Mouse (Mus musculus): ENCODE data around the gene Trmt10c.
A peak's percentile ranks its signal among the peaks of the same experiment; 100 is the strongest.
"Not testable (repeated sequence)": the region's sequence is repeated elsewhere in the genome, so short reads cannot be mapped to it uniquely, and the experiment has no call there.

The Trmt10c gene

GRCm38 (mm10) chr16:56037138-56038010, at the start of gene Trmt10c:
TSS of gene Trmt10c (minus strand) at chr16:56037819.
- peak; percentile 90 to 94 for DNase-seq (ENCODE audit: low spot score in 2 of 2)

GRCm38 (mm10) chr16:56086336-56086735, 48.7 kb upstream of the Trmt10c start:
- DNase-seq (ENCODE audit: low spot score in 2 of 2): no peak

- no peak for DNase-seq (ENCODE audit: low spot score in 2 of 2)
These were observed 44.1 kb upstream of the Trmt10c start for GRCm38 (mm10) chr16:56081691-56082090.

GRCm38 (mm10) chr16:56079419-56079818, 41.8 kb upstream of the Trmt10c start:
- no peak for DNase-seq (ENCODE audit: low spot score in 2 of 2)

GRCm38 (mm10) chr16:56076121-56076869, 38.7 kb upstream of the Trmt10c start:
- DNase-seq (ENCODE audit: low spot score in 2 of 2): no peak

GRCm38 (mm10) chr16:56075222-56076111, 37.8 kb upstream of the Trmt10c start:
- DNase-seq (ENCODE audit: low spot score in 2 of 2): peak; percentile 58 to 86

- DNase-seq (ENCODE audit: low spot score in 2 of 2): no peak
These were observed 36.9 kb upstream of the Trmt10c start for GRCm38 (mm10) chr16:56074565-56074964.

- no peak for DNase-seq (ENCODE audit: low spot score in 2 of 2)
These were observed 36.5 kb upstream of the Trmt10c start for GRCm38 (mm10) chr16:56074122-56074521.

GRCm38 (mm10) chr16:56073150-56073549, 35.5 kb upstream of the Trmt10c start:
- not testable (repeated sequence) for DNase-seq (ENCODE audit: low spot score in 2 of 2)

GRCm38 (mm10) chr16:56072533-56072932, 34.9 kb upstream of the Trmt10c start:
- DNase-seq (ENCODE audit: low spot score in 2 of 2): no peak

- no peak for DNase-seq (ENCODE audit: low spot score in 2 of 2)
These were observed 34.0 kb upstream of the Trmt10c start for GRCm38 (mm10) chr16:56071317-56072232.

GRCm38 (mm10) chr16:56068523-56069070, 31.0 kb upstream of the Trmt10c start:
- no peak for DNase-seq (ENCODE audit: low spot score in 2 of 2)

GRCm38 (mm10) chr16:56066113-56066512, 28.5 kb upstream of the Trmt10c start:
- DNase-seq (ENCODE audit: low spot score in 2 of 2): no peak

GRCm38 (mm10) chr16:56064334-56064990, 26.8 kb upstream of the Trmt10c start:
- peak in 1 of 2 experiments; percentile 39 for DNase-seq (ENCODE audit: low spot score in 2 of 2)

GRCm38 (mm10) chr16:56062981-56063380, 25.4 kb upstream of the Trmt10c start:
- no peak for DNase-seq (ENCODE audit: low spot score in 2 of 2)

GRCm38 (mm10) chr16:56061995-56062594, 24.5 kb upstream of the Trmt10c start:
- DNase-seq (ENCODE audit: low spot score in 2 of 2): no peak

- DNase-seq (ENCODE audit: low spot score in 2 of 2): no peak
These were observed 20.5 kb upstream of the Trmt10c start for GRCm38 (mm10) chr16:56058151-56058550.

- no peak for DNase-seq (ENCODE audit: low spot score in 2 of 2)
These were observed 19.4 kb upstream of the Trmt10c start for GRCm38 (mm10) chr16:56056944-56057590.

GRCm38 (mm10) chr16:56055911-56056310, 18.3 kb upstream of the Trmt10c start:
- DNase-seq (ENCODE audit: low spot score in 2 of 2): no peak

Data from cerebellum, postnatal 4 days (tissue).